Mouse (Mus musculus): ENCODE data around the gene Gtsf1l.

Gene Gtsf1l

GRCm38 (mm10) chr2:163087728-163088127 lies at the start of gene Gtsf1l:
Gene Gtsf1l (minus strand): TSS chr2:163087855.
- no peak for DNase-seq (ENCODE audit: extremely low read depth, low read depth)

DNA sequence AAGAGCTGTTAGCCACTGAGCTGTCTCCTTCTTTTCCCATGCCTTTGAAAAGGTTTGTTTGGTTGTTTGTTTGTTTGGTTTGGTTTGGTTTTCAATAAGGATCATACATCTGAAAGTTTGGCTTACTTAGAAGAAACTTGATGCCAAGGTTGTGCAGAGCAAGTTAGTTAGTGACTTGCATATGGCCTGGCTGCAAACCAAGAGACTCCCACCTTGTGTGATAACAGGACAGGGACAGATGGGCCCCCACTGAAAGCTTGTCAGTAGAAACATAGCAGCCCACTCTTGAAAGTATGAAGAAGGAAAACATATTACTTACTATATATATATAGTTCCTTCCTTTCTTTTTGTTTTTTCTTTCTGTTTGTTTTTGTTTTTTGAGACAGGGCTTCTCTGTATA lies 49.3 kb upstream of the Gtsf1l start:
- no peak for DNase-seq (ENCODE audit: extremely low read depth, low read depth)

GRCm38 (mm10) chr2:163135931-163136330 lies 48.3 kb upstream of the Gtsf1l start:
- no peak for DNase-seq (ENCODE audit: extremely low read depth, low read depth)

GRCm38 (mm10) chr2:163132314-163132713 lies 44.7 kb upstream of the Gtsf1l start:
- DNase-seq (ENCODE audit: extremely low read depth, low read depth): no peak

GRCm38 (mm10) chr2:163130837-163131236 lies 43.2 kb upstream of the Gtsf1l start:
- DNase-seq (ENCODE audit: extremely low read depth, low read depth): no peak

GRCm38 (mm10) chr2:163123496-163123895 lies 35.8 kb upstream of the Gtsf1l start:
- no peak for DNase-seq (ENCODE audit: extremely low read depth, low read depth)

- DNase-seq (ENCODE audit: extremely low read depth, low read depth): no peak
Measured at GRCm38 (mm10) chr2:163122319-163122718, 34.7 kb upstream of the Gtsf1l start.

GRCm38 (mm10) chr2:163121353-163121660 lies 33.7 kb upstream of the Gtsf1l start:
- DNase-seq (ENCODE audit: extremely low read depth, low read depth): no peak

DNA sequence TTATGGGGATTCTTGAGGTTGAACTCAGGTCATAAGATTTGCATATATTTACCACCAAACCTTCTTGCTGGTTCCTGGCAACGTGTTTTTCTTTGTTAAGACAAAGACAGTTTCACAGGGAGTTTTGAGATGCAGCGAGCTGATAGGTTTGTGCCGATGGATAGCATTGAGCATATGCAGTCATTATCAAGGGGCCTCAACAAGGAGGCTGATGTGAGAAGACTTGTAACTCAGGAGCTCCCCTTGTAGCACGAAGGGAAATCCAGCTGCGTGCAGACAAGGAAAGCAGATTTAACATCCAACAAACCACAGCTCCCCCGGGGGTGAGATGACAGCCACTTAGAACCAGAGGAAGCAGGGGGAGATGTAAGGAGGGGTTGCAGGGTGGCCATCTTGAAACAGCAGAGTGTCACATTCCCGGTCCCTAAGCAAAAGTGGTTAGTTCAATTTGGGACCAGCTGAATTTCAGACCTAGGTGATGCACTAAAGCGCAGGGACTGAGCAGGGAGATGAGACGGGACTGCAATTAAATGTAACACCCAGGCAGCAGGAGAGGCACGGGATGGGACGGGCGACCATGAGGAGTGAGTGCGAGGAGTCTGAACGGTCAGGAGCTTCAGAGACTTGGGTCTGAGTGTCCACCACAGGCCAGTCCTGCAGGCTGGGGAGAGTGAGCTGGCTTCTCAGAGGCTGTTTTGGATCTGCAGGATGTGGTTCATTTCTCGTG lies 33.1 kb upstream of the Gtsf1l start:
- no peak for DNase-seq (ENCODE audit: extremely low read depth, low read depth)

GRCm38 (mm10) chr2:163111413-163112201 lies 24.0 kb upstream of the Gtsf1l start:
- DNase-seq (ENCODE audit: extremely low read depth, low read depth): no peak

DNA sequence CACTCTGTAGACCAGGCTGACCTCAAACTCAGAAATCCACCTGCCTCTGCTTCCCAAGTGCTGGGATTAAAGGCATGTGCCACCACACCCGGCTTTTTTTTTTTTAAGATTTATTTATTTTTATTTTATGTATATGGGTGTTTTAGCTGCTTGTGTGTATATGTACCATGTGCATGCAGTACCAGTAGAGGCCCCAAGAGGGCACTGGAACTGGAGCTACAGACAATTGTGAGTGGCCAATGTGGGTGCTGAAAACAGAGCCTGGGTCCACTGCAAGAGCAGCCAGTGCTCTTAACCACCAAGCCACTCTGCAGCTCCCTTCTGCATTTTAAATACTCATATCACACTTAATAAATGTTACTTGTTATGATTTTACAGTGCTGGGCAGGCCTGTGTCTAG lies 23.1 kb upstream of the Gtsf1l start:
- no peak for DNase-seq (ENCODE audit: extremely low read depth, low read depth)

DNA sequence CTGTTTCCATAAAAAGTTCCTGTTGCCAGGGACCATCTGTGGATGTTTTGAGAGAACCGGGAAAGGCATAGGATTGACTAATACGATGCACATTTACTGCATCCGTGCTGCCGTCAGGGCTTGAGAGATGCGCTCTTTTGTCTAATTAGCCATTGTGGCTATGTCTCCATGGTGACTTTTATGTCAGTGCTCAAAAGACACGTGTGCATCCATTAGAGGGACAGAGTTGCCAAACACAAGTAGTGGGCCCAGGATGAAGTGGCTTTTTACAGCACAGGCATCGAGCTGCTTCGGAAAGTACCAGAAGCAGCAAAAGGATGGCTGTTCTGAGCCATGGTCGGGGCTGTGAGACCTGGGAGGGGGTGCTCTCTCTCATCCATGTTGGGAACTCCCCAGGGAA lies 20.7 kb upstream of the Gtsf1l start:
- DNase-seq (ENCODE audit: extremely low read depth, low read depth): no peak

DNA sequence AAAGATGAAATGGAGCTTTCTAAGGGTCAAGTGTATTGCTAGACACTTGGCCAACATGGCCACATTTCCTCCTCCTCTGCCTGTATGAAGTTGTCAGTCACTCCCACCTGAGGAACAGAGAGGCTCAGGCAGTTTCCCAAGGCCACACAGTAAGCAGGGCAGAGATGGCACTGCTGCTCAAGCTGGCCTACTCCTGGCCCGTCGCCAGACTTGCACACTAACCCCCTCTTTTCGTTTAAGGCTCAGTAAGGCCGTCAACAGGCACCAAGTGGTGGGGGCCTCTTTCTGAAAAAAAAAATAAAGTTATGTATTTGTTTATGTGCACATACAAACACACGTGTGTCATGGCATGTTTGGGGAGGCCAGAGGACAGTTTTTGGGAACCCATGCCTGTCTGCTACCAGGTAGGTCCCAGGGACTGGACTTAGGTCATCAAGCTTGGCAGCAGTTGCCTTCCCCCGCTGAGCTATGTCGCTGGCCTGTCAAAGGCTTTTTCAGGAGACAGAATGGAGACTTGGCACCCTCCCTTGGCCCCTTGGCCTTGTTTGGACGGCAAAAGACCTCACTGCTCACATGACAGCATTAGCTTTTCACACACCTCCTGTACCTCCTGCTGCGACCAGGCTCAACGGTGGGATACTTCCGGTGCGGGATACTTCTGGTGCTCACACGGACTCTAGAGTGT lies 16.6 kb upstream of the Gtsf1l start:
- DNase-seq (ENCODE audit: extremely low read depth, low read depth): no peak

DNA sequence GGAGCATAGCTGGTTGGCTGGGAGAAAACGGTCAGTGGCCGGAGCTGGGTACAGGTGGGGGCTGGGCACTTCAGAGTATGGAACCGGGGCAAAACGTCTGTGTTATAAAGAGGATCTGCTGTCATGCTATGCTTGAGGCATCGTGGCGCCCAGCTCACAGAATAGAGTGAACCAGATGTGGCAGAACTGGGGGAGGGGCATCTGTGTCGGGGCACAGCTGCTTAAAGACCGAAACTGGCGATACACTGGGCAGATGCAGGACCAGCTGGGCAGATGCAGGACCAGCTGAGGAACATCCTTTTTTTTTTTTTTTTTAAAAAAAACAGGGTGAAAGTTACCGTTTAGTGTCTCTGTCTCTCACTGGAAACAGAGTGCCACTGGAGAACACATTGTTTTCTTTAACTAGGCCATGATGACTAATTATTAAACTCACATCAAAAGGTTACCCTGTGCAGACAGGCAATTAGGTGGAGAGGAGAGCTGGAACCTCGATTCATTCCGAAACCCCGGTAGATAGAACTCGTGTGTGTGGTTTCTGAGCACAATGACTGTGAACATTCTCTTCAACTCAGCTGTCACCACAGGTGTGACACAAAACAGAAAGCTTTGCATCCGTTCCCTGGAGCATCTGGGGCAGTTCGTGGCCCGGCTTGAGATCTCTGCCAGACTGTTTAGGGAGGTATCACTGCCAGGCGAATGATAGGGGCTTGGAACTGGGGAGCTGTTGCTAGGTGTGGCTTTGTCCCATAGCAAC lies 15.4 kb upstream of the Gtsf1l start:
- DNase-seq (ENCODE audit: extremely low read depth, low read depth): no peak

GRCm38 (mm10) chr2:163102216-163102615 lies 14.6 kb upstream of the Gtsf1l start:
- DNase-seq (ENCODE audit: extremely low read depth, low read depth): no peak

DNA sequence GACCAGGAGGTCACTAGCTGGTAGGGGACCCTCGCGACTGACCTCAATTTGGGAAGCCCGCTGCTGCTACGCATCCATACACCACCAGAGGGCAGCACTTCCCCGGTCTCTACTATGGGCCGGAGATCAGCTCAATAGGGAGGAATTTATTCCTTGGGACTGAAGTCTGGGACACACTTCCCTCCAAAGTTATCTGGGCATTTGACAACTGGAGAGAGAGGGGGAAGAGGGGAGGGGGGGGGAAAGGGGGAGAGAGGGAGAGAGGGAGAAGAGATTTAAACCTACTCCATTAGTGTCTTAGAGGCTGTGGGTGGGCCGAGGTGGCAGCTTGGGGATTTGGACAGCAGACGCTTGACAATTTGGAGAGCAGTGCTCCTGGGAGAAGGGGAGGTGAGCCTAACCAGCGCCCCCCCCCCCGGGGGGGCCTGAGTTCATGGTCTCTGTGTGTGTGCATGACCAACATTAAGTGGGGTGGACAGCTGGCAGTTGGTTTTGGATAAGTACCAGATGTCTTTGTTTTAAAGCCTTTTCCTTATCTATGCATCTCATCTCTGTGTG lies 14.1 kb upstream of the Gtsf1l start:
- no peak for DNase-seq (ENCODE audit: extremely low read depth, low read depth)

GRCm38 (mm10) chr2:163100551-163100950 lies 12.9 kb upstream of the Gtsf1l start:
- no peak for DNase-seq (ENCODE audit: extremely low read depth, low read depth)

DNA sequence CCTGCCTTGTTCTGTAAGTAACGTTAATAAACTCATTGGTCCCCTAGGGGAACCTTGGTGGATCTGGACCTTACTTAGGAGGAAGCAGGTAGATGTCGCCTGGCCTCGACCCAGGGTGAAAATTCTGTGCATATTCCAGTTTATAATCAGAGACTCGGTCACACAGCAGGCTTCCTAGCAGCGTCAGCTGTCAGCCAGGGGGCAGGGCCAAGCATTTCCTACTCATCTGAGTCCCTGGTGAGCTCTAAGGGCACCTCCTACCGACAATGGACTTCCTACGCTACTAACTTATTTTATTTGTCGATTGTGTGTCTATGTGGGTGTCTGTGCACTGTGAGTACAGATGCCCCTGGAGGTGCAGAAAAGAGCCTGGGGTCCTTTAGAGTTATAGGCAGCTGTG lies 12.3 kb upstream of the Gtsf1l start:
- DNase-seq (ENCODE audit: extremely low read depth, low read depth): no peak

GRCm38 (mm10) chr2:163095784-163096183 lies 8.1 kb upstream of the Gtsf1l start:
- no peak for DNase-seq (ENCODE audit: extremely low read depth, low read depth)

DNA sequence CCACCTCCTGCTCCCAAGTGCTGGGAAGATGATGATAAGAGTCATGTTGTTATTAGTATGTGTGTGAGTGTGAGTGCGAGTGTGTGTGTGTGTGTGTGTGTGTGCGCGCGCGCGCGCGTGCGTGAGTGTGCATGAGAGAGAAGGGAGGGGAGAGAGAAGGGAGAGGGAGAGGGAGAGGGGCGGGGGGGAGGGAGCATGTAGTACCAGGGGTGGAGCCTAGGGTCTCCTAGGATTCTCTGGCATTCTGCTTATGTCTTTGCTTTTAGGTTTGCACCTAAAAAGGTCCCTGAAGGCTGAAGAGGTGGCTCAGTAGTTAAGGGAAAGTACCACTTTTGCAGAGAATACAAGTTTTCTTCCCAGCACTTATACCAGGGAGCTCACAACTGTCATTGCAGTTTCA lies 7.3 kb upstream of the Gtsf1l start:
- no peak for DNase-seq (ENCODE audit: extremely low read depth, low read depth)

GRCm38 (mm10) chr2:163089475-163090123 lies 1.9 kb upstream of the Gtsf1l start:
- peak; percentile 15 for DNase-seq (ENCODE audit: extremely low read depth, low read depth)

Measured in MEL-GATA-1-ER (cell line).